Mouse (Mus musculus): ENCODE results near the gene Phpt1. TPM values are rescaled to one million over a fixed set of nuclear protein-coding genes. Genes with fewer than 3 reads are reported as not detected.

The Phpt1 gene
- polyA plus RNA-seq, 1 experiment from 2014 or later = 164 TPM

- H3K9ac ChIP-seq = peak overlapping the region; percentile 83
- WGBS = 18% methylated on average over 11 of the region's 11 CpGs
- H3K36me3 ChIP-seq = peaks cover 24% of the 10 kb centered on the region
- peak overlapping the region; percentile 72 for H3K4me3 ChIP-seq
- peak overlapping the region; percentile 75; the same call in 1 of the 2 replicates for H3K27ac ChIP-seq (ENCODE audit: poor library complexity, severe bottlenecking)
- peak overlapping the region; percentile 93 for H3K4me2 ChIP-seq
- no peak for ATAC-seq (ENCODE audit: insufficient number of reproducible peaks, low FRiP score)
- H3K9me3 ChIP-seq (replicated peaks) = no peaks in the 10 kb centered on the region
- H3K27me3 ChIP-seq (replicated peaks) = peaks cover 34% of the 10 kb centered on the region
- peaks cover 48% of the 10 kb centered on the region for H3K4me1 ChIP-seq (replicated peaks)
Observed at GRCm38 (mm10) chr2:25574136-25574535, 888 bp downstream of the Phpt1 start.

DNA sequence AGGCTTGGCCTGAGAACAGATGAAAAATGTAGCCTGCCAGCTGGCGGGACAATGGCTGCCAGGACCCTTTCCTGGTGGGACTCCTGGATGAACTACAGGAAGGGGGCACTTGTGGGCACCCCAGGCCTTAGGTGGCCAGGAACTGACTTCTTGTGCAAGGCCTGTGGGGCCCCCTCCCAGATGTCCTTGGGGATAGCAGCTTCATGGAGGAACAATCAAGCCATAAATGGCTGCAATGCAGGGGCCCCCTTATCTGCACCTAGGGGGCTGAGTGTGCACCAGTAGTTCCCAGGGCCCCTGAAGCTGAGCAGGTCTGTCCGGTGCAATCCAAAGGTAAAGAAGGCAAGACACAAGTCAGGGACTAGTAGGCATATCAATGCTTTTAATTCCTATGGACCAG lies 2.0 kb downstream of the Phpt1 start:
- no peak overlapping the region for H3K27ac ChIP-seq (ENCODE audit: poor library complexity, severe bottlenecking)
- ATAC-seq (ENCODE audit: insufficient number of reproducible peaks, low FRiP score) = no peak
- peak overlapping the region; percentile 93; the same call in 1 of the 2 replicates for H3K4me2 ChIP-seq
- H3K27me3 ChIP-seq (replicated peaks) = peaks cover 24% of the 10 kb centered on the region
- no peaks in the 10 kb centered on the region for H3K9me3 ChIP-seq (replicated peaks)
- H3K36me3 ChIP-seq = peaks cover 35% of the 10 kb centered on the region
- peaks cover 38% of the 10 kb centered on the region for H3K4me1 ChIP-seq (replicated peaks)
- WGBS = 80% methylated on average over 2 of the region's 2 CpGs
- H3K4me3 ChIP-seq = 0 out of 2 replicates have a peak overlapping the region, but pooled peaks have one; percentile 72
- H3K9ac ChIP-seq = peak overlapping the region; percentile 83; the same call in 1 of the 2 replicates

DNA sequence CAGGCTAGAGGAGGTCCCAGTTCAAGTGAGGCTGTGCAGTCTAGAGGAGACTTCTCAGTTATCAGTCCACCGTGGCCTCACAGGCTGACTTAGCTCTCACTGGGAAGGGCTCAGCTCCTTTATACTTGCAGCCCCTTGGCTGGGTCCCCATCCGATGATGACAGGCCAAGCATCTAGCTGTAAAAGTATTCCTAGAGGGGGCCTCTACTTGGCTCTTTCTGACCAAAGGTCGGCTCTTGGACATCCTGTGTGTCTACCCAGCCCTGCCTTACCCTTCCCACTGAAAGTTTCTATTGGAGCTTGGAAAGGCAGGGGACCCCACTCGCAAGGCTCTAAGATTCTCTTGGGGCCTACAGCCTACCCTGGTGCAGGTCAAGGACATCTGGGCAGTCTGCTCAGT lies 3.8 kb downstream of the Phpt1 start:
- H3K4me1 ChIP-seq (replicated peaks) = peaks cover 27% of the 10 kb centered on the region
- H3K36me3 ChIP-seq = peaks cover 48% of the 10 kb centered on the region
- no peak overlapping the region for H3K9ac ChIP-seq
- H3K9me3 ChIP-seq (replicated peaks) = no peaks in the 10 kb centered on the region
- no peak overlapping the region for H3K27ac ChIP-seq (ENCODE audit: poor library complexity, severe bottlenecking)
- no peak overlapping the region for H3K4me3 ChIP-seq
- no peak for ATAC-seq (ENCODE audit: insufficient number of reproducible peaks, low FRiP score)
- 81% methylated on average over 4 of the region's 4 CpGs for WGBS
- H3K27me3 ChIP-seq (replicated peaks) = peaks cover 5% of the 10 kb centered on the region
- no peak overlapping the region for H3K4me2 ChIP-seq

DNA sequence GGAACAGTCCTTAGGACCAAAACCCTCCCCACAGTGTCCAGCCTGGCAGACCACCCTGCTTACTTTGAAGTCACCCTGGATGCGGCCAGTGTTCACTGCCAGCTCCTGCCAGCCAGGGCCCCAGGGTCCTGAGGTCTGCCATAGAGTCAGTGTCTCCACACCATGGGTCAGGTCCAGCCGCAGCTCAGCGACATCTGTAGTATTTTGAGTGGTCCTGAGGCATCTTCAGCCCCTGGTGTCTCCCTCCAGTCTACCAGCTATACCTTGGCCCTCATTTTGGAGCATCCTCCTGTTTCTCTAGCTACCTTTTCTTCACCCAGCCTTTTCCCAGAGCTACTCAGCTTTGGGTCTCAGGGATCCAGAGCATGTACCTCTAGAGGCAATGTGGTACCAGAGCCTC lies 5.7 kb downstream of the Phpt1 start:
- 90% methylated on average over 3 of the region's 3 CpGs for WGBS
- H3K4me1 ChIP-seq (replicated peaks) = peaks cover 17% of the 10 kb centered on the region
- peaks cover 67% of the 10 kb centered on the region for H3K36me3 ChIP-seq
- no peak overlapping the region for H3K4me2 ChIP-seq
- H3K9ac ChIP-seq = no peak overlapping the region
- H3K4me3 ChIP-seq = no peak overlapping the region
- H3K27me3 ChIP-seq (replicated peaks) = no peaks in the 10 kb centered on the region
- H3K27ac ChIP-seq (ENCODE audit: poor library complexity, severe bottlenecking) = no peak overlapping the region
- no peak for ATAC-seq (ENCODE audit: insufficient number of reproducible peaks, low FRiP score)
- H3K9me3 ChIP-seq (replicated peaks) = no peaks in the 10 kb centered on the region

DNA sequence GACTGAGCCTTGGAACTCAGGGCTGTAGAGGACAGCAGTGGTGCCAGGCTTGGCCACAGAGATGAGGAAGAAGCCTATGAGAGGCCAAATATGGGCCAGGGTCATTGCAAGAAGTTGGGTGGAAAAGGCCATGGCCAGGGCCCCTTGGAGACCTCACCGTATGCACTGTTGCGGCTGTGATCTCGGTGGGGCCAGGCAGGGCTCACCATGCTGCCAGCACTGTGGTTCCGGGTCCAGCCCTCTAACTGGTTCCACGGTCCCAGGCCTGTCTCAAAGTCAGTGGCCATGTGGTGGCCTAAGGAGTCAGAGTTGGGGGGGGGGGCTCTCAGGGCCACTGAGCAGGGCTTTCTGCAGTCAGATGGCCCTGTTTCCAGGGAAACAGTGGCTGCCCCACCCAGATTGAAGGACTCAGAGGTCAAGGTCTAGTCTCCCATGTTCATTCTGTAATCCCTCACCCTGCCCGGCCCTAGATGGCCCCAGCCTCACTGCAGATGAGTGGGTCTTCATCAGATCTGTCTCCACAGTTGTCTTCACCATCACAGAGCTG lies 6.5 kb downstream of the Phpt1 start:
- WGBS = 83% methylated on average over 6 of the region's 6 CpGs
- Histone ChIP-seq H3K4me3 (no peak overlapping the region), H3K36me3 (peaks cover 75% of the 10 kb centered on the region), H3K9me3 (replicated peaks) (no peaks in the 10 kb centered on the region), H3K27ac (ENCODE audit: poor library complexity, severe bottlenecking) (no peak overlapping the region), H3K4me2 (no peak overlapping the region), H3K27me3 (replicated peaks) (no peaks in the 10 kb centered on the region), H3K4me1 (replicated peaks) (peaks cover 11% of the 10 kb centered on the region), H3K9ac (no peak overlapping the region; the same call in 1 of the 2 replicates)
- no peak for ATAC-seq (ENCODE audit: insufficient number of reproducible peaks, low FRiP score)

DNA sequence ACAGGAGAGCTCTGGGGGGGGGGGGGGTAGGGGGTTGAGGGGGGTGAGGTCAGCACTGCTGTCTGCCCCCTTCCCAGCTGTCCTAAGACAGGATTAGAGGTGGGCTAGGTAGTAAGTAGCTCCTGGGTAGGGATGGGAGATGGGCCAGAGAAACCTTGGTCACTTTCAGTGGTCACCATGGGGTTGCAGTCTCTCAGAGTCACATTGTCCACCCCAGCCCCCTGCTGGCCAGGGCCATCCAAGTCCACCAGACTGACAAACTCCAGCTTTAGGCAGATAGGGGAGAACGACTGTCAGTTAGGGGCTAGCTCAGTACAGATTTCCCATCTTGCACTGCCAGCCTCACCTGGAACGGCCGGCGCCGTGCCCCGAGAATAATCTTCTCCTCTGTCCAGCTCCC lies 8.5 kb downstream of the Phpt1 start:
- Histone ChIP-seq H3K4me1 (replicated peaks) (no peaks in the 10 kb centered on the region), H3K9ac (no peak overlapping the region), H3K36me3 (peaks cover 89% of the 10 kb centered on the region), H3K9me3 (replicated peaks) (no peaks in the 10 kb centered on the region), H3K27me3 (replicated peaks) (no peaks in the 10 kb centered on the region), H3K27ac (ENCODE audit: poor library complexity, severe bottlenecking) (no peak overlapping the region), H3K4me3 (no peak overlapping the region), H3K4me2 (no peak overlapping the region)
- ATAC-seq (ENCODE audit: insufficient number of reproducible peaks, low FRiP score) = no peak
- WGBS = 79% methylated on average over 6 of the region's 6 CpGs

GRCm38 (mm10) chr2:25565741-25566140 lies 9.3 kb downstream of the Phpt1 start:
- Histone ChIP-seq H3K4me1 (replicated peaks) (no peaks in the 10 kb centered on the region), H3K27me3 (replicated peaks) (no peaks in the 10 kb centered on the region), H3K9ac (no peak overlapping the region), H3K4me2 (no peak overlapping the region), H3K36me3 (peaks cover 91% of the 10 kb centered on the region), H3K9me3 (replicated peaks) (no peaks in the 10 kb centered on the region), H3K27ac (ENCODE audit: poor library complexity, severe bottlenecking) (no peak overlapping the region), H3K4me3 (no peak overlapping the region)
- 87% methylated on average over 8 of the region's 8 CpGs for WGBS
- ATAC-seq (ENCODE audit: insufficient number of reproducible peaks, low FRiP score) = no peak

DNA sequence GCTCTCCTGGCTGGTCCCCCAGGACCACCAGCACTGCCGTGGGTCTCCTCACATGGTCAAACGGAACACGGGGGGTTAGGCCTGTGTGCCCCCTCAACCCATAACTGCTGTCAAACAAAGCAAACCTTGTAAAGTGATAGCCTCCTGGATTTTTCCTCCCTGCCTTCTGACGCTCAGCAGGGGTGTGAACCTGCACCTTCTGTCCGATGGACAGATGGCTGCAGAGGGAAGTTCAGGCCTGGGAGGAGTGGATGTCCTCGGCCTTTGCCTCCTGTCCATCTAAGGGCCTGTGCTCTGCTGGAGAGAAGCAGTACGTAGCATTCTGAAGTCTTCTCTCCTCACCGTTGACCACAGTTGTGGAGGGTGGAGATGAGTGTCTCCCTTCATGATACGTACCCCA lies 13.1 kb downstream of the Phpt1 start:
- H3K36me3 ChIP-seq = peaks cover 68% of the 10 kb centered on the region
- no peak for ATAC-seq (ENCODE audit: insufficient number of reproducible peaks, low FRiP score)
- WGBS = 78% methylated on average over 9 of the region's 9 CpGs

DNA sequence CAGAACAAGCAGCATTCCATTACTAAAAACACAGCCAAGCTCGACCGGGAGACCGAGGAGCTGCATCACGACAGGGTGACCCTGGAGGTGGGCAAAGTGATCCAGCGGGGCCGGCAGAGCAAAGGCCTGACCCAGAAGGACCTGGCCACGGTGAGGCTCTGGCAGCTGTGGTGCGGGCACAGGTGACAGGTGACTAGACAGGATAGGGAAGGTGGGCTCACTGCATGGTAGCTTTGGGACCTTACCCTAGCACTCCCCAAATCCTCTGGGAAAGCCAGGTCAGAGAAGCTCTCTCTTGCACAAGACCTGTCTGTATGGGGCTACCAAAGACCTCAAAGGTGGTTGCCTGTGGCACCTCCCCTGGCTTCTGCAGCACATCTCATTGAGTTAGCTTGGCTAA lies 14.5 kb downstream of the Phpt1 start:
- H3K4me3 ChIP-seq = no peak overlapping the region
- H3K9me3 ChIP-seq (replicated peaks) = no peaks in the 10 kb centered on the region
- H3K4me1 ChIP-seq (replicated peaks) = peaks cover 17% of the 10 kb centered on the region
- H3K27me3 ChIP-seq (replicated peaks) = no peaks in the 10 kb centered on the region
- H3K36me3 ChIP-seq = peaks cover 57% of the 10 kb centered on the region
- WGBS = 87% methylated on average over 8 of the region's 8 CpGs
- no peak overlapping the region for H3K9ac ChIP-seq
- no peak overlapping the region for H3K4me2 ChIP-seq
- no peak overlapping the region for H3K27ac ChIP-seq (ENCODE audit: poor library complexity, severe bottlenecking)
- ATAC-seq (ENCODE audit: insufficient number of reproducible peaks, low FRiP score) = no peak

More for the DNA sequence above, 13.1 kb downstream of the Phpt1 start:
- Histone ChIP-seq H3K4me2 (no peak overlapping the region), H3K27ac (ENCODE audit: poor library complexity, severe bottlenecking) (no peak overlapping the region), H3K4me1 (replicated peaks) (peaks cover 13% of the 10 kb centered on the region), H3K9me3 (replicated peaks) (no peaks in the 10 kb centered on the region), H3K4me3 (no peak overlapping the region), H3K27me3 (replicated peaks) (no peaks in the 10 kb centered on the region), H3K9ac (no peak overlapping the region)

- H3K9me3 ChIP-seq (replicated peaks) = no peaks in the 10 kb centered on the region
- H3K4me3 ChIP-seq = peak overlapping the region; percentile 100
- H3K27ac ChIP-seq (ENCODE audit: poor library complexity, severe bottlenecking) = no peak overlapping the region
- H3K36me3 ChIP-seq = peaks cover 40% of the 10 kb centered on the region
- H3K4me2 ChIP-seq = peak overlapping the region; percentile 98
- ATAC-seq (ENCODE audit: insufficient number of reproducible peaks, low FRiP score) = no peak
- no peaks in the 10 kb centered on the region for H3K27me3 ChIP-seq (replicated peaks)
- 70% methylated on average over 6 of the region's 6 CpGs for WGBS
- peaks cover 17% of the 10 kb centered on the region for H3K4me1 ChIP-seq (replicated peaks)
- H3K9ac ChIP-seq = peak overlapping the region; percentile 99
Observed at GRCm38 (mm10) chr2:25558774-25559173, 16.2 kb downstream of the Phpt1 start.

- H3K27me3 ChIP-seq (replicated peaks) = no peaks in the 10 kb centered on the region
- peak overlapping the region; percentile 100 for H3K4me3 ChIP-seq
- no peaks in the 10 kb centered on the region for H3K9me3 ChIP-seq (replicated peaks)
- ATAC-seq (ENCODE audit: insufficient number of reproducible peaks, low FRiP score) = peak; percentile 35; the same call in 1 of the 2 replicates
- H3K9ac ChIP-seq = peak overlapping the region; percentile 99
- H3K27ac ChIP-seq (ENCODE audit: poor library complexity, severe bottlenecking) = peak overlapping the region; percentile 80
- peak overlapping the region; percentile 98 for H3K4me2 ChIP-seq
- WGBS = 0% methylated on average over 24 of the region's 24 CpGs
- peaks cover 17% of the 10 kb centered on the region for H3K4me1 ChIP-seq (replicated peaks)
- peaks cover 31% of the 10 kb centered on the region for H3K36me3 ChIP-seq
Observed at GRCm38 (mm10) chr2:25557964-25558360, 17.1 kb downstream of the Phpt1 start.
